Mouse (Mus musculus) midbrain, embryonic 16.5 days (tissue): Measurements from ENCODE around the gene Nudt17. TPM values are rescaled to one million over a fixed set of nuclear protein-coding genes. Genes with fewer than 3 reads are reported as not detected.
"Not testable (repeated sequence)": the region's sequence is repeated elsewhere in the genome, so short reads cannot be mapped to it uniquely, and the experiment has no call there.

Experiments used
- ATAC-seq: fragments of 200-750 bp; cut with Nextera tagmentation; 2 replicates; pipeline ENCODE4 v1.8.0; 2017; ENCODE audit warnings: moderate TSS enrichment
- H3K27ac ChIP-seq: fragments of 300-500 bp; sonication (generic); 2 replicates; pipeline ENCODE4 v1.5.1; 2014; ENCODE audit warnings: mild to moderate bottlenecking, low read length, mixed read lengths
- H3K27me3 ChIP-seq: fragments of 300-500 bp; sonication (generic); 2 replicates; pipeline ENCODE4 v1.6.1; 2014; ENCODE audit warnings: low read depth, low read length, mixed read lengths; ENCODE audit not compliant: control insufficient read depth, insufficient read depth
- H3K36me3 ChIP-seq: fragments of 300-500 bp; sonication (generic); 2 replicates; pipeline ENCODE4 v1.6.1; 2014; ENCODE audit warnings: mild to moderate bottlenecking, low read length, moderate library complexity, mixed read lengths; ENCODE audit not compliant: control insufficient read depth, insufficient read depth
- H3K4me1 ChIP-seq: fragments of 300-500 bp; sonication (generic); 2 replicates; pipeline ENCODE4 v1.6.1; 2014; ENCODE audit warnings: mild to moderate bottlenecking, low read length, mixed read lengths; ENCODE audit not compliant: control insufficient read depth, insufficient read depth
- H3K4me2 ChIP-seq: fragments of 300-500 bp; sonication (generic); 2 replicates; pipeline ENCODE4 v1.6.1; 2014; ENCODE audit warnings: mild to moderate bottlenecking, low read length, mixed read lengths
- H3K4me3 ChIP-seq: fragments of 300-500 bp; sonication (generic); 2 replicates; pipeline ENCODE4 v1.5.1; 2014; ENCODE audit warnings: low read depth, mild to moderate bottlenecking, low read length, moderate library complexity, mixed read lengths
- H3K9ac ChIP-seq: fragments of 300-500 bp; sonication (generic); 2 replicates; pipeline ENCODE4 v1.6.1; 2014; ENCODE audit warnings: low read depth, low read length, mixed read lengths
- H3K9me3 ChIP-seq: fragments of 300-500 bp; sonication (generic); replicated peaks from 2 replicates; pipeline ENCODE4 v1.6.1; 2014; ENCODE audit warnings: mild to moderate bottlenecking, low read length, mixed read lengths; ENCODE audit not compliant: control insufficient read depth, poor library complexity, severe bottlenecking
- WGBS: fragments of 180-500 bp; shearing (Covaris S2); extraction: QIAGEN DNeasy Blood & Tissue Kit; methylation state at CpG from one replicate; pipeline ENCODE4 v1.1.7; 2014; 5-methylcytosine and 5-hydroxymethylcytosine counted together
- polyA plus RNA-seq: library from polyadenylated mRNA; unstranded; fragments of >200 nt; fragmentation: Nextera tagmentation; extraction: Ambion mirVana; gene quantifications from 2 replicates; pipeline ENCODE4 v1.2.1, GENCODE M21; 2015

Gene Nudt17
- polyA plus RNA-seq, 1 experiment from 2014 or later: 17.2 TPM

DNA sequence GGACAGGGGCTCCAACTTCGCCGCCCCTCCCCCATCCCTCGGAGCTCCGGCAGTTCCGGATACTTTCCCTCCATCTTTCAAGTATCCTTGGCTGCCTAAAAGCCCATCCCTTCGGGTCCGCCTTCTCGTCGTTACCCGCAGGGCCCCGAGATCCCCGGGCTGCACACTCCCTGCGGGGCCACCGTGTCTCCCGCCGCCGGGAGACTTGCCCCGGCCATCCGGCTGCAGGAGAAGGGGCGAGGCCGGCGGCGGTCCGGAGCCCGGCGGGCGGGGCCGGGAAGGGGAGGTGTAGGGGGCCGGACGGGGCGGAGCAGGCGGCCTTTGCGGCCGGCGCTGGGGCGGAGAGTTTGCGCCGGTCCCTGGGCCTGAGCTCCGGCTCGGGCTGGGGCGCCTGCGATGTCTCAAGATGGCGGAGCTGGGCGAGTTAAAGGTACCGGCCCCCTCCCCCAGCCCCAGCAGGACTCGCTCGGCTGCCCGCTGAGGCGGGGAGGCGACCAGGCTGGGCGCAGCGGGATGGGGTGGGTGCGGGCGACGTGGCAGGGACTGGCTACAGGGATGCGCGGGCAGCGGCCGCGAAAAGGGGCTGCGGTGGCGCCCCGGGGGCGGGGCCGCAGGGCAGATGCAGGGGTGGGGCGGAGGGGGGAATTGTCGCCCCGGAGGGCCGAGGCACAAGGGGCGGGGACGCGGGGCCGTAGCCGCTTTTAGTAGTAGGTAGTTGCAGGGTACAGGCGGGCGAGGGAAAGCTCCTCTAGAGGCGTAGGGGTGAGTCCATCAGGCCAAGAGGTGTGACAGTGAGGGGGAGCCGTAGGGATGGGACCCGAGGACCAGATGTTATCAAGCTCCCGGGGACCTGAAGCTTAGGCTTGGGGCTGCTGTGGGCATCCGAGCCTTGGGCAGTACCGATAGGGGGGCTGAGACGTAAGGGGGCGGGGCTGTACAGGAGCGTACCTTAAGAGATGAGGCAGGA lies 11.3 kb downstream of the Nudt17 start:
- Histone ChIP-seq H3K4me3 (peak overlapping the region; percentile 91), H3K4me2 (peak overlapping the region; percentile 80), H3K27me3 (no peaks in the 10 kb centered on the region), H3K9me3 (no peaks in the 10 kb centered on the region), H3K36me3 (no peaks in the 10 kb centered on the region; the same call in 1 of the 2 replicates), H3K4me1 (peaks cover 9% of the 10 kb centered on the region), H3K27ac (peak overlapping the region; percentile 90), H3K9ac (peak overlapping the region; percentile 91)
- peak; percentile 93 for ATAC-seq
- 0% methylated on average over 80 of the region's 85 CpGs for WGBS

- peak within 1 kb of the TSS; percentile 91 for H3K9ac ChIP-seq
- peak within 1 kb of the TSS; percentile 90 for H3K27ac ChIP-seq
- peaks cover 9% of the 10 kb centered on the region for H3K4me1 ChIP-seq
- ATAC-seq: peak; percentile 54
- H3K36me3 ChIP-seq: no peaks in the 10 kb centered on the region; the same call in 1 of the 2 replicates
- no peaks in the 10 kb centered on the region for H3K27me3 ChIP-seq
- no peaks in the 10 kb centered on the region for H3K9me3 ChIP-seq
- H3K4me3 ChIP-seq: peak within 1 kb of the TSS; percentile 91
- peak within 1 kb of the TSS; percentile 80 for H3K4me2 ChIP-seq
- under 1% methylated on average over 35 of the region's 35 CpGs for WGBS
Measured at GRCm38 (mm10) chr3:96696198-96696765, 12.1 kb downstream of the Nudt17 start, which contains the start of gene Pias3. Gene Pias3, plus strand, starts transcription at chr3:96696384.

GRCm38 (mm10) chr3:96693579-96693978 lies 14.8 kb downstream of the Nudt17 start:
- no peak overlapping the region for H3K4me3 ChIP-seq
- no peak overlapping the region for H3K27ac ChIP-seq
- no peaks in the 10 kb centered on the region for H3K36me3 ChIP-seq
- H3K9me3 ChIP-seq: no peaks in the 10 kb centered on the region
- no peak for ATAC-seq
- H3K9ac ChIP-seq: no peak overlapping the region
- 88% methylated on average over 1 of the region's 1 CpGs for WGBS
- H3K27me3 ChIP-seq: no peaks in the 10 kb centered on the region
- H3K4me1 ChIP-seq: peaks cover 9% of the 10 kb centered on the region
- no peak overlapping the region for H3K4me2 ChIP-seq

DNA sequence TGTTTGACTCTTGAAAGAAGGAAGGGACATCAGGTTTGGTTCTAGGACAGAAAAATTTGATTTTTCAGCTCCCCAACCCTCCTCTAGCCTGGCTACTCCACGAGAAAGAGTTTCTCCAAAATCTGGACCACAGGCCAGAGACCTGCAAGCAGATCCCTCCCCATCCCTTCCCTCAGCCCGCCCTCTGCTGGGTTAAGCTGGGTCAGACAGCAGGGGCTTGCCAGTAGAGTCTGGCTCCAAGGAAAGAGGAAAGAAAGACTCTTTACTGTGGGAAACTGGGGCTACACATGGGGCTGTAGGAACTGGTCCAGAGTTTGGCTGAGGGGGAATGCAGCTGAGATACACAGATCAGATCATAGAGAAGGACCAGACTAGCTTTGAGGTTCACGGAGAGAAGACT lies 15.9 kb downstream of the Nudt17 start:
- no peaks in the 10 kb centered on the region for H3K27me3 ChIP-seq

DNA sequence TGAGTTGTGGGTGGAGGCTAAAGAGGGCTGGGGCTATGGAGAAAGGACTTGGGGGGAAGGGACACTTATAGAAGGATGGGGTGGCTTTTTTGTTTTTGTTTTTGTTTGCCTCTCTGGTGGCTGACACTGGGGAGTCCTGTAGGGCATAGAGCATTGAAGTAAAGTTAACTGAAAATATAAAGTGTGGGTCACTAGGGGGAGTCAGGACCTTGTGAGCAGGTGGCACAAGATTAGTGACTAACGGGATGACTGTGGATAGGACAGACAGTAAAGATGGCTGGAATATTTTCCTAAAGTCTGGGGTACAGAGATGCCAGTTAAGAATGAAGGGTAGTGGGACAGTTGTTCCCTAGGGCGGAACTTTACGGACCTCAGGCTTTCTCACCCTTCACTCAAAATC lies 18.1 kb downstream of the Nudt17 start:
- Histone ChIP-seq H3K9me3 (no peaks in the 10 kb centered on the region), H3K36me3 (no peaks in the 10 kb centered on the region), H3K9ac (no peak overlapping the region), H3K4me1 (no peaks in the 10 kb centered on the region), H3K4me2 (no peak overlapping the region), H3K27ac (no peak overlapping the region), H3K4me3 (no peak overlapping the region), H3K27me3 (no peaks in the 10 kb centered on the region)
- no peak for ATAC-seq
- 39% methylated on average over 3 of the region's 3 CpGs for WGBS

More for the DNA sequence above, 15.9 kb downstream of the Nudt17 start:
- H3K4me1 ChIP-seq: peaks cover 4% of the 10 kb centered on the region; the same call in 1 of the 2 replicates
- no peak overlapping the region for H3K9ac ChIP-seq
- no peak overlapping the region for H3K27ac ChIP-seq
- H3K4me2 ChIP-seq: no peak overlapping the region
- 11% methylated on average over 3 of the region's 3 CpGs for WGBS
- H3K9me3 ChIP-seq: no peaks in the 10 kb centered on the region
- ATAC-seq: no peak
- H3K36me3 ChIP-seq: no peaks in the 10 kb centered on the region
- H3K4me3 ChIP-seq: no peak overlapping the region

DNA sequence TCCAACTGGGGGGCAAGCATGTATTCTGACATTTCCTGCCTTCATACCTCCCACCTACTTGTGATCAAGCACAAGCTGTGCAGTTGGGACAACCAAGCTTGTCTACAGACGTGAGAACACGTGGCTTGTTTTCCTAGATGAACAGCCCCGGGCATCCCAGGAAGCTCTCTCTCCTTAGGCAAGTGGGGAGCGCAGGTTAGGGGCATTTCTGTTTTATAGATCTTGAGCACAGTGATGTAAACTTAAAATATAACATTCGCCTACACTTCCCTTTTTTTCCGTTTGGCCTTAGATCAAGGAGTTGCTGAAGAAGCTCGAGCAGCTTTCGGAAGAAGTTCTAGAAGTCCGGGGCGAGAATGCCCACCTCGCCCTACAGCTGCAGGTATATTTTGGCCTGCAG lies 19.5 kb downstream of the Nudt17 start:
- Histone ChIP-seq H3K4me3 (no peak overlapping the region), H3K4me2 (no peak overlapping the region), H3K36me3 (no peaks in the 10 kb centered on the region), H3K9me3 (no peaks in the 10 kb centered on the region), H3K9ac (no peak overlapping the region), H3K27ac (no peak overlapping the region), H3K27me3 (no peaks in the 10 kb centered on the region), H3K4me1 (no peaks in the 10 kb centered on the region)
- ATAC-seq: no peak
- 86% methylated on average over 11 of the region's 11 CpGs for WGBS

DNA sequence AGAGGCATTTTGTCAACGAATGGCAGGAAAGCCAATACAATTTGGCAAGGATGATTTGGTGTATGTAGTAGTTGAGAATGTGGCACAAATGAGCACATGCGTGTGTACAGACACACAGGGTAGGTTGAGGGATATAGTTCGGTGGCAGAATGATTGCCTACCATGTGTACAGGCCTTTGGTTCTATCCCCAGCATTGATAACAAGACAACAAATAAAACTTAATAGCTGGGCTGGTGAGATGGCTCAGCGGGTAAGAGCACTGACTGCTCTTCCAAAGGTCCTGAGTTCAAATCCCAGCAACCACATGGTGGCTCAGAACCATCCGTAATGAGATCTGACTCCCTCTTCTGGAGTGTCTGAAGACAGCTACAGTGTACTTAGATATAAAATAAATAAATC lies 22.3 kb downstream of the Nudt17 start:
- not testable (repeated sequence) for H3K27ac ChIP-seq, ATAC-seq, H3K9ac ChIP-seq, H3K4me2 ChIP-seq, H3K27me3 ChIP-seq, H3K36me3 ChIP-seq, H3K4me1 ChIP-seq, H3K9me3 ChIP-seq, H3K4me3 ChIP-seq
- 96% methylated on average over 5 of the region's 5 CpGs for WGBS

DNA sequence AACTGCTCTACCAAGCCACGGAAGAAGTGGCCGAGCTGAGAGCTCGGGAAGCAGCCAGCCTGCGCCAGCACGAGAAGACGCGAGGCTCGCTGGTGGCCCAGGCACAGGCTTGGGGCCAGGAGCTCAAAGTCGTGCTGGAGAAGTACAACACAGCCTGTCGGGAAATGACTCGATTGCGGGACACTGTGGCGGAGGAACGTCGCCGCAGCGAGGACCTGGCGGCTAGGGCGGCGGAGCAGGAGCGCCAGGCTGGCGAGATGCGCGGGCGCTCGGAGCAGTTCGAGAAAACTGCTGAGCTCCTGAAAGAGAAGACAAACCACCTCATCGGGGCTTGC lies 23.6 kb downstream of the Nudt17 start:
- WGBS: 43% methylated on average over 28 of the region's 28 CpGs
- Histone ChIP-seq H3K9ac (no peak overlapping the region), H3K27me3 (no peaks in the 10 kb centered on the region), H3K9me3 (no peaks in the 10 kb centered on the region), H3K27ac (no peak overlapping the region), H3K4me1 (0 out of 2 replicates have a peak, but pooled peaks cover 4% of the 10 kb centered on the region), H3K4me2 (peak overlapping the region; percentile 47), H3K36me3 (no peaks in the 10 kb centered on the region), H3K4me3 (peak overlapping the region; percentile 23; the same call in 1 of the 2 replicates)
- no peak for ATAC-seq
